Comparison of ENCODE assay signal across 19 mouse cellular contexts in the genomic region with DNA sequence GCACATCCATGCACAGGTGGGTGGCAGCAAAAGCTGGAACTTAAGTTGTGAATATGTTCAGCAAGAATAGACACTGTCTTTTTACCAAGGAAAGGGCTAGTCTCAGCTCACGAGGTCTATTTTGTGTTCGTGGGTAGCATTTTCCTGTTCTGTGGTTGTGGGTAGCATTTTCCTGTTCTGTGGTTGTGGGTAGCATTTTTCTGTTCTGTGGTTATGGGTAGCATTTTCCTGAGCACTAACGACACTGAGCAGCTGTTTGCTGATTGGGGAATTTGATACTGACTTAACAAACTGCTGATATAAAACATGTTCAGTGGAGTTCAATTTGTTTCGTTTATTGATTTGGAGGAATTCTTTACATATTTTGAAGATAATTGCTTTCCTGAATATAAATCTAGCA.
DNase-seq lines count a peak whose midpoint lies in the region.
"Had no signal": no experiment of that assay in that cellular context is flagged by ENCODE, and none has a peak within 500 bp of the region (broad histone marks: within the 10 kb centered on the region; RNA-seq: fewer than 3 reads in every experiment).

No protein-coding gene starts in this region.

- peak; percentile 96 for DNase-seq in 416B (ENCODE audit: low read depth)
- peak; percentile 60 for DNase-seq in Muller cell, postnatal 12 days (ENCODE audit: inconsistent ontology term)
- peak; percentile 79 for DNase-seq in thymus, postnatal 0 days (ENCODE audit: low spot score)
- no peak for DNase-seq in left cerebral cortex, postnatal 10 days (ENCODE audit: extremely low spot score in 1 of 2, low spot score in 2 of 2)
- DNase-seq in gastrocnemius, adult 8-10 months (ENCODE audit: low spot score in 2 of 2): no peak
- no peak for DNase-seq in kidney, adult 18-20 months
- no peak for DNase-seq in frontal cortex, adult 2 months (ENCODE audit: extremely low spot score in 1 of 2, low spot score in 1 of 2)
- DNase-seq: cerebellum, postnatal 36 days; gastrocnemius, adult 2 months; heart, postnatal 14 days; kidney, adult 2 months; lung, postnatal 14 days had no signal

- no peaks in the 10 kb centered on the region for H3K36me3 ChIP-seq in megakaryocyte, embryonic 14.5 days (replicated peaks; ENCODE audit: low read length)
- H3K36me3 ChIP-seq: embryonic facial prominence, embryonic 12.5 days; forebrain, embryonic 15.5 days; hindbrain, embryonic 15.5 days; limb, embryonic 12.5 days; liver, embryonic 15.5 days; midbrain, embryonic 13.5 days had no signal

- intact Hi-C loops in left cerebral cortex, postnatal 10 days (cut with DNase I): no loop called here

- no peaks in the 10 kb centered on the region for H3K9me3 ChIP-seq in megakaryocyte, embryonic 14.5 days
- H3K9me3 ChIP-seq: embryonic facial prominence, embryonic 12.5 days; forebrain, embryonic 15.5 days; hindbrain, embryonic 15.5 days; limb, embryonic 12.5 days; liver, embryonic 15.5 days; midbrain, embryonic 13.5 days had no signal

- H3K4me3 ChIP-seq in megakaryocyte, embryonic 14.5 days (replicated peaks): peak overlapping the region; percentile 74
- H3K4me3 ChIP-seq: embryonic facial prominence, embryonic 12.5 days; forebrain, embryonic 15.5 days; gastrocnemius, adult 2 months; hindbrain, embryonic 15.5 days; limb, embryonic 12.5 days; liver, embryonic 15.5 days; midbrain, embryonic 13.5 days had no signal

- H3K27me3 ChIP-seq in megakaryocyte, embryonic 14.5 days (replicated peaks): peaks cover 16% of the 10 kb centered on the region
- H3K27me3 ChIP-seq: embryonic facial prominence, embryonic 12.5 days; forebrain, embryonic 15.5 days; hindbrain, embryonic 15.5 days; limb, embryonic 12.5 days; liver, embryonic 15.5 days; midbrain, embryonic 13.5 days had no signal

- H3K4me1 ChIP-seq in megakaryocyte, embryonic 14.5 days: peaks cover 20% of the 10 kb centered on the region
- H3K4me1 ChIP-seq: embryonic facial prominence, embryonic 12.5 days; forebrain, embryonic 15.5 days; hindbrain, embryonic 15.5 days; limb, embryonic 12.5 days; liver, embryonic 15.5 days; midbrain, embryonic 13.5 days had no signal

Comparison
In these comparisons a context has a peak if more than half of its experiments do, and no peak if none do; other contexts are left out.
1. DNase-seq: peak in 416B (single experiment), Muller cell, postnatal 12 days (single experiment) and thymus, postnatal 0 days (single experiment); none in left cerebral cortex, postnatal 10 days (0 of 2), gastrocnemius, adult 8-10 months (0 of 2), kidney, adult 18-20 months (single experiment) and frontal cortex, adult 2 months (0 of 2).